Mouse (Mus musculus): ENCODE measurements around the gene Olfr350.

Olfr350 gene

DNA sequence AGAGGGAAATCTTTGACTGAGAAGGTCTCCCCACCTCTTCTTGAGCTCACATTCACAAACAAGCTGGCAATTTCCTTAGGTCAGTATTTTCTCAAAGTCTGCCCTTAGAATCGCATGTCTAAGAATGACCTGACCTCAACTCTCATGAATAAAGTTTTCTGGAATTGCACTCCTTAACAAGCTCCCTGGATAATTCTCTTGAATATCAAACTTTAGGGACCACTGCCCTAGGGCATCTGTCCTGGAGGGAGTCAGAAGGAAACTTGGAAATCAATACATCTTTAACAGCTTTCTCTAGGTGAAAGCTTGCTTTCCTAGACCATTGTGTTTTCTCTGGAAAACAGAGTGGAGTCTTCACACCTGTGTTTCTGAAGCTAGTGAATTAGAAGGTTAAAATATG lies at the start of gene Olfr350:
Gene Olfr350 (plus strand): TSS at position 301 of the 400 bp plus-strand sequence.
- no peak for DNase-seq (ENCODE audit: extremely low spot score, low read depth, low spot score)

DNA sequence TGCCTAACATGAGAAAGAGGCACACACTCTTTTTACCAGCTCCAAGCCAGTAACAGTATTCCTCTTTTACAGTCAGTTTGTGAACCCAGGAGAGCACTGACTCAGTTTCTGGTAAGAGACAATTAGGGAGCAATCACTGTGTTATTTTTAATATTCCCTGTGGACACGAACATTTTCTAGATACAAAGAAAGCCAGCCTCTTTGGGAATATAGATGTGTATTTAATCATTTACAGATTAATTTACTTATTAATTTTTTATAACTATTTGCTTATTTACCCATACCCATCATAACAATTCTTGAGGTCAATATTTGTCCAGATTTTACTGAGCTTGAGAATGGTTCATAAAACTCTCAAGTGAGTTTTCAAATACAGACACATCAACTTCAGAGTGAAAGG lies 29.2 kb upstream of the Olfr350 start, which contains the start of gene Olfr3:
Gene Olfr3 (minus strand): TSS at position 101 of the 400 bp plus-strand sequence.
- DNase-seq (ENCODE audit: extremely low spot score, low read depth, low spot score): no peak

DNA sequence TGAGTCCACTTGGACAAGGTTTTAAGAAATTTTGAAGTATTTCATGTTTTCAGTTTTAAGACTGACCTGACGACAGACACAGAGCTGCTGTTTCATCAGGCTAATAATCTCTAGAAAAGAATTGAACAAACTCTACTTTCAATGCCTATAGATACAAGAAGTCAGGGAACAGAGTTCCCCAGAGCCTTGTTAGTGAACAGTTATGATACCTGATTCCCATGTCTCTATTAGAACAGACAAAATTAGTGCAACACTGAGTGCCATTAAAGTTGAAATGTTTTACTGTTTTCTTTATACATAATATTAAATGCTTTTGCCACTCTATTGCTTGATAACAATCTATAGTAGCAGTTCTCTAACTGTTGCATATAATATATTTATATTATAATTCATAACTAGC lies 16.4 kb downstream of the Olfr350 start, which contains the start of gene Olfr351:
Gene Olfr351 (minus strand): TSS at position 101 of the 400 bp plus-strand sequence.
- no peak for DNase-seq (ENCODE audit: extremely low spot score, low read depth, low spot score)

DNA sequence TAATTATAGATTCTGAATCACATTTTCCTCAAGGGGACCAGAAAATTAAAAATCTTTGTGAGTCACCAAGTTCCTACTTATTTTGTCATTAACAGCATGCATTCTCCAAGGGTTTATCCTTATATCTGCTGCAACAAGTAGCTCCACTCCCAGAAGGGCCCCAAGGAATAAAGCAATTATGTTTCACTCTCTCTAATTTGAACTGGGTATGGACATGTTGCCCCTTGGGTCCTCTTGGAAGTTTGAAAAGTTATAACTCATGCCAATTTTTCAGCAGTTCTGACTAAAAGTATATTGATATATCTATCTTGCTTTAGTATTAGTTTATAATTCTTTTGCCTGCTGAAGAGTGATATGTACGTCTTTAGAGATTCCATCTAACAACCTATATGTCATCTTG lies 22.1 kb downstream of the Olfr350 start, which contains the start of gene Olfr352:
Gene Olfr352 (plus strand): TSS at position 301 of the 400 bp plus-strand sequence.
- DNase-seq (ENCODE audit: extremely low spot score, low read depth, low spot score): no peak

DNA sequence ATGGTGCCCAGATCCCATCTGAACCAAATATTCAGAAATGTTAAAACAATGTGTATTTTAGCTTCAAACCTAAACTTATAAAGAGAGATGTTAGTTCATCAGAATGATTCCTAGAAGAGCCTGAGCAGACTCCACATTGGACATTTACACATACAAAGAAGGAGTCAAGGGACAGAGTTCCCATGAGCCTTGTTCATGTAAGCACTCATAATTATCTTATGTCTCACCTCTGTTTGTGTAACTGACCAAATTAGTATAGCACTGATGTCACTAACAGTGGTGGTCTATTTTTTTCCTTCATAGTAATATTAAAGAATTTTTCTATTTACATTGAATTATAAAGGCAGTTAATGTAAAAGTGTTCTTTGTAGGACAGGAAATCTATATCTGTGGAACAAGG lies 46.7 kb downstream of the Olfr350 start, which contains the start of gene Olfr353:
Gene Olfr353 (minus strand): TSS at position 101 of the 400 bp plus-strand sequence.
- DNase-seq (ENCODE audit: extremely low spot score, low read depth, low spot score): no peak

DNA sequence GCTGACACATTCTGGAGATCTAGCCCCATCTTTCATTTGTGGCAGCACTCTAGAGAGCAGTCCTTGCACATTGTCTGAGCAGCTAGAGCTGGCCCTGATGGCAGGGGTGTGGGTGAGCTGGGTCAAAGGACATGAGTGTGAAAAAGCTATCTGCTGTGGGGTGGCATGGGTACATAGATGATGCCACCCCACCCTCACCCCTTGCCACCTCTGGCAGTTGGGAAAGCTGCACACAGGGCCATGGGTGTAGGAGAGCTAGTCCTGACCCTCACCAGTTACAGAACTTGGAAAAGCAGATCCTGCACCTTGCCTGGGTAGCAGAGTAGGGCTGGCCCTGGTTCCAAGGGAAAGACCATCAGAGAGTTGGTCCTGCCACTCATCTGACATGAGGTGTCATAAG lies 51.0 kb downstream of the Olfr350 start:
- no peak for DNase-seq (ENCODE audit: extremely low spot score, low read depth, low spot score)
